Mouse (Mus musculus): ENCODE data around the gene Cspg4. TPM values are rescaled to one million over a fixed set of nuclear protein-coding genes. Genes with fewer than 3 reads are reported as not detected.

Cspg4 gene
- polyA plus RNA-seq (2015; fragmentation: Nextera tagmentation; extraction: Ambion mirVana) = 7.2 and 8.0 TPM in 2 replicates

GRCm38 (mm10) chr9:56864832-56865231, at the start of gene Cspg4:
Gene Cspg4 (plus strand): TSS chr9:56865033.
- Histone ChIP-seq H3K9ac (replicated peaks; ENCODE audit: low read depth, low read length) (0 out of 2 replicates have a peak within 1 kb of the TSS, but pooled peaks have one; percentile 16), H3K4me1 (replicated peaks; ENCODE audit: control insufficient read depth, insufficient read depth, low read length) (peaks cover 17% of the 10 kb centered on the region), H3K36me3 (ENCODE audit: control insufficient read depth, insufficient read depth) (no peaks in the 10 kb centered on the region), H3K27me3 (replicated peaks; ENCODE audit: control insufficient read depth, insufficient read depth, low read length) (no peaks in the 10 kb centered on the region; the same call in 1 of the 2 replicates), H3K4me2 (ENCODE audit: low read length) (peak within 1 kb of the TSS; percentile 45), H3K4me3 (replicated peaks; ENCODE audit: low read length) (peak within 1 kb of the TSS; percentile 24), H3K9me3 (ENCODE audit: control insufficient read depth, low read length) (no peaks in the 10 kb centered on the region), H3K27ac (ENCODE audit: low read length) (no peak within 1 kb of the TSS)
- ATAC-seq = no peak
- 3% methylated on average over 24 of the region's 24 CpGs for WGBS

GRCm38 (mm10) chr9:56824900-56825299, 39.9 kb upstream of the Cspg4 start:
- H3K36me3 ChIP-seq (ENCODE audit: control insufficient read depth, insufficient read depth) = no peaks in the 10 kb centered on the region

GRCm38 (mm10) chr9:56825476-56826213, 39.2 kb upstream of the Cspg4 start:
- no peaks in the 10 kb centered on the region for H3K9me3 ChIP-seq (ENCODE audit: control insufficient read depth, low read length)
- no peak overlapping the region for H3K27ac ChIP-seq (ENCODE audit: low read length)
- H3K27me3 ChIP-seq (replicated peaks; ENCODE audit: control insufficient read depth, insufficient read depth, low read length) = peaks cover 3% of the 10 kb centered on the region; the same call in 1 of the 2 replicates
- H3K4me2 ChIP-seq (ENCODE audit: low read length) = peak overlapping the region; percentile 56
- no peak for ATAC-seq
- peaks cover 15% of the 10 kb centered on the region for H3K4me1 ChIP-seq (replicated peaks; ENCODE audit: control insufficient read depth, insufficient read depth, low read length)
- WGBS = 12% methylated on average over 21 of the region's 21 CpGs
- no peaks in the 10 kb centered on the region for H3K36me3 ChIP-seq (ENCODE audit: control insufficient read depth, insufficient read depth)
- peak overlapping the region; percentile 56 for H3K9ac ChIP-seq (replicated peaks; ENCODE audit: low read depth, low read length)
- H3K4me3 ChIP-seq (replicated peaks; ENCODE audit: low read length) = peak overlapping the region; percentile 23

More at GRCm38 (mm10) chr9:56824900-56825299, 39.9 kb upstream of the Cspg4 start:
- H3K9me3 ChIP-seq (ENCODE audit: control insufficient read depth, low read length) = no peaks in the 10 kb centered on the region
- H3K4me1 ChIP-seq (replicated peaks; ENCODE audit: control insufficient read depth, insufficient read depth, low read length) = peaks cover 8% of the 10 kb centered on the region
- 6% methylated on average over 3 of the region's 3 CpGs for WGBS
- H3K27ac ChIP-seq (ENCODE audit: low read length) = no peak overlapping the region
- peaks cover 3% of the 10 kb centered on the region; the same call in 1 of the 2 replicates for H3K27me3 ChIP-seq (replicated peaks; ENCODE audit: control insufficient read depth, insufficient read depth, low read length)
- ATAC-seq = peak; percentile 63
- no peak overlapping the region for H3K9ac ChIP-seq (replicated peaks; ENCODE audit: low read depth, low read length)
- no peak overlapping the region for H3K4me3 ChIP-seq (replicated peaks; ENCODE audit: low read length)
- H3K4me2 ChIP-seq (ENCODE audit: low read length) = no peak overlapping the region

GRCm38 (mm10) chr9:56828146-56828545, 36.7 kb upstream of the Cspg4 start:
- Histone ChIP-seq H3K27me3 (replicated peaks; ENCODE audit: control insufficient read depth, insufficient read depth, low read length) (peaks cover 3% of the 10 kb centered on the region; the same call in 1 of the 2 replicates), H3K9me3 (ENCODE audit: control insufficient read depth, low read length) (no peaks in the 10 kb centered on the region), H3K4me1 (replicated peaks; ENCODE audit: control insufficient read depth, insufficient read depth, low read length) (peaks cover 20% of the 10 kb centered on the region), H3K27ac (ENCODE audit: low read length) (no peak overlapping the region), H3K4me2 (ENCODE audit: low read length) (no peak overlapping the region), H3K9ac (replicated peaks; ENCODE audit: low read depth, low read length) (no peak overlapping the region), H3K36me3 (ENCODE audit: control insufficient read depth, insufficient read depth) (no peaks in the 10 kb centered on the region), H3K4me3 (replicated peaks; ENCODE audit: low read length) (no peak overlapping the region)
- no peak for ATAC-seq
- WGBS = 19% methylated on average over 9 of the region's 9 CpGs

- Histone ChIP-seq H3K4me2 (ENCODE audit: low read length) (no peak overlapping the region), H3K9ac (replicated peaks; ENCODE audit: low read depth, low read length) (no peak overlapping the region), H3K4me3 (replicated peaks; ENCODE audit: low read length) (no peak overlapping the region), H3K27ac (ENCODE audit: low read length) (no peak overlapping the region), H3K9me3 (ENCODE audit: control insufficient read depth, low read length) (no peaks in the 10 kb centered on the region), H3K36me3 (ENCODE audit: control insufficient read depth, insufficient read depth) (no peaks in the 10 kb centered on the region), H3K4me1 (replicated peaks; ENCODE audit: control insufficient read depth, insufficient read depth, low read length) (peaks cover 20% of the 10 kb centered on the region), H3K27me3 (replicated peaks; ENCODE audit: control insufficient read depth, insufficient read depth, low read length) (peaks cover 3% of the 10 kb centered on the region; the same call in 1 of the 2 replicates)
- 87% methylated on average over 6 of the region's 6 CpGs for WGBS
- no peak for ATAC-seq
These were observed 36.0 kb upstream of the Cspg4 start for GRCm38 (mm10) chr9:56828841-56829240.

GRCm38 (mm10) chr9:56830162-56830561, 34.7 kb upstream of the Cspg4 start:
- Histone ChIP-seq H3K4me2 (ENCODE audit: low read length) (no peak overlapping the region), H3K9me3 (ENCODE audit: control insufficient read depth, low read length) (no peaks in the 10 kb centered on the region), H3K9ac (replicated peaks; ENCODE audit: low read depth, low read length) (no peak overlapping the region), H3K36me3 (ENCODE audit: control insufficient read depth, insufficient read depth) (no peaks in the 10 kb centered on the region), H3K4me1 (replicated peaks; ENCODE audit: control insufficient read depth, insufficient read depth, low read length) (peaks cover 19% of the 10 kb centered on the region), H3K27me3 (replicated peaks; ENCODE audit: control insufficient read depth, insufficient read depth, low read length) (peaks cover 3% of the 10 kb centered on the region; the same call in 1 of the 2 replicates), H3K27ac (ENCODE audit: low read length) (no peak overlapping the region), H3K4me3 (replicated peaks; ENCODE audit: low read length) (no peak overlapping the region)
- 16% methylated on average over 4 of the region's 4 CpGs for WGBS
- peak; percentile 77 for ATAC-seq

GRCm38 (mm10) chr9:56831904-56832303, 32.9 kb upstream of the Cspg4 start:
- peaks cover 1% of the 10 kb centered on the region; the same call in 1 of the 2 replicates for H3K27me3 ChIP-seq (replicated peaks; ENCODE audit: control insufficient read depth, insufficient read depth, low read length)
- no peak overlapping the region for H3K9ac ChIP-seq (replicated peaks; ENCODE audit: low read depth, low read length)
- no peaks in the 10 kb centered on the region for H3K36me3 ChIP-seq (ENCODE audit: control insufficient read depth, insufficient read depth)
- H3K27ac ChIP-seq (ENCODE audit: low read length) = no peak overlapping the region
- ATAC-seq = no peak
- no peak overlapping the region for H3K4me3 ChIP-seq (replicated peaks; ENCODE audit: low read length)
- 90% methylated on average over 3 of the region's 3 CpGs for WGBS
- peaks cover 13% of the 10 kb centered on the region for H3K4me1 ChIP-seq (replicated peaks; ENCODE audit: control insufficient read depth, insufficient read depth, low read length)
- no peak overlapping the region for H3K4me2 ChIP-seq (ENCODE audit: low read length)
- no peaks in the 10 kb centered on the region for H3K9me3 ChIP-seq (ENCODE audit: control insufficient read depth, low read length)

- 44% methylated on average over 6 of the region's 6 CpGs for WGBS
- H3K9me3 ChIP-seq (ENCODE audit: control insufficient read depth, low read length) = no peaks in the 10 kb centered on the region
- H3K4me3 ChIP-seq (replicated peaks; ENCODE audit: low read length) = no peak overlapping the region
- H3K9ac ChIP-seq (replicated peaks; ENCODE audit: low read depth, low read length) = 0 out of 2 replicates have a peak overlapping the region, but pooled peaks have one; percentile 11
- no peak overlapping the region for H3K27ac ChIP-seq (ENCODE audit: low read length)
- ATAC-seq = no peak
- H3K4me2 ChIP-seq (ENCODE audit: low read length) = no peak overlapping the region
- peaks cover 13% of the 10 kb centered on the region for H3K4me1 ChIP-seq (replicated peaks; ENCODE audit: control insufficient read depth, insufficient read depth, low read length)
- no peaks in the 10 kb centered on the region for H3K36me3 ChIP-seq (ENCODE audit: control insufficient read depth, insufficient read depth)
- H3K27me3 ChIP-seq (replicated peaks; ENCODE audit: control insufficient read depth, insufficient read depth, low read length) = no peaks in the 10 kb centered on the region
These were observed 31.9 kb upstream of the Cspg4 start for GRCm38 (mm10) chr9:56832900-56833299.

GRCm38 (mm10) chr9:56835152-56835551, 29.7 kb upstream of the Cspg4 start:
- no peaks in the 10 kb centered on the region for H3K9me3 ChIP-seq (ENCODE audit: control insufficient read depth, low read length)
- WGBS = 82% methylated on average over 5 of the region's 5 CpGs
- H3K4me1 ChIP-seq (replicated peaks; ENCODE audit: control insufficient read depth, insufficient read depth, low read length) = peaks cover 9% of the 10 kb centered on the region
- no peak overlapping the region for H3K4me2 ChIP-seq (ENCODE audit: low read length)
- H3K27ac ChIP-seq (ENCODE audit: low read length) = no peak overlapping the region
- H3K27me3 ChIP-seq (replicated peaks; ENCODE audit: control insufficient read depth, insufficient read depth, low read length) = no peaks in the 10 kb centered on the region
- no peak overlapping the region for H3K9ac ChIP-seq (replicated peaks; ENCODE audit: low read depth, low read length)
- no peak for ATAC-seq
- no peaks in the 10 kb centered on the region for H3K36me3 ChIP-seq (ENCODE audit: control insufficient read depth, insufficient read depth)
- H3K4me3 ChIP-seq (replicated peaks; ENCODE audit: low read length) = no peak overlapping the region
